Mouse (Mus musculus) thymus, adult 2 months (tissue): ENCODE results near the gene Tmem266.

Experiments used
- CTCF ChIP-seq: fragments of 200-500 bp; IDR thresholded peaks from 2 replicates; pipeline ENCODE4 v1.5.1; 2012; ENCODE audit warnings: mild to moderate bottlenecking, control low read depth, low read length, moderate library complexity, borderline replicate concordance; ENCODE audit not compliant: control insufficient read depth, poor library complexity, insufficient read depth; ENCODE audit errors: extremely low read depth
- POLR2A ChIP-seq: fragments of 200-500 bp; IDR thresholded peaks from 2 replicates; pipeline ENCODE4 v1.6.1; 2012; ENCODE audit warnings: mild to moderate bottlenecking, low read length, control low read depth, moderate library complexity; ENCODE audit not compliant: control insufficient read depth, poor library complexity, insufficient read depth; ENCODE audit errors: extremely low read depth

DNA sequence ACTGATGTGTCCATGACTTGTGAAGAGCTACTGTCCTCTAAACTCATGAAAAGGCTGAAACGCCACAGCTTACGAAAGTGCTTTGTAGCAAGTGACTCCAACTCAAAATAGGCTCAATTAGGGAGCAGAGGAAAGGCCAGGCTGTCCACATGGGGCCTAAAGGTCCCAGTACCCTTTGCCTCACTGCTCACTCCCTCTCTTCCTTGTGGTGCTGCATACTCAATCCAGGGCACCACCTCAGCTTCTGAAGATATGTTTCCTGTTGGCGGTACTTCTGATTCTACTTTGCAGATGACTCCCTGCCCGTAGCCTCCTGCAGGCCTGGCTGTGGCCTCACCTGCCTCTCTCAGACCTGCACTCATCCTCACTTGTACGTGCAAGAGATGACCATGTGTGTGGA lies 126.7 kb downstream of the Tmem266 start:
- TF ChIP-seq POLR2A (no peak), CTCF (no peak)
